Mouse (Mus musculus) liver, adult 2 months (tissue): ENCODE results near the gene Zfp948.

Experiments used
- CTCF ChIP-seq: fragments of 200-500 bp; IDR thresholded peaks from 2 replicates; pipeline ENCODE4 v1.5.1; 2011; ENCODE audit warnings: low read depth, low read length, control low read depth
- POLR2A ChIP-seq: fragments of 200-500 bp; IDR thresholded peaks from 2 replicates; pipeline ENCODE4 v1.6.1; 2011; ENCODE audit warnings: low read length, control low read depth; ENCODE audit not compliant: insufficient read depth; ENCODE audit errors: extremely low read depth

GRCm38 (mm10) chr17:21623647-21624046, 56.8 kb downstream of the Zfp948 start:
- TF ChIP-seq POLR2A (no peak), CTCF (no peak)
